Mouse (Mus musculus): ENCODE results near the gene Pcx.

GRCm38 (mm10) chr19:4568832-4569231, 58.6 kb downstream of the Pcx start:
- TF ChIP-seq POLR2A (IDR thresholded peaks at IDR 0.05; ENCODE audit: control insufficient read depth, extremely low read depth, insufficient read depth, low read length, poor library complexity): no peak
- TF ChIP-seq CTCF (IDR thresholded peaks at IDR 0.05; ENCODE audit: borderline replicate concordance, control insufficient read depth, extremely low read depth, insufficient read depth, low read length, poor library complexity): no peak

Data from thymus, adult 2 months (tissue).